Mouse (Mus musculus) bone marrow, adult 2 months (tissue): ENCODE data around the gene Xpnpep2.

Source experiments
- CTCF ChIP-seq: fragments of 200-500 bp; IDR thresholded peaks from 2 replicates; pipeline ENCODE4 v1.5.1; 2011; ENCODE audit warnings: low read length, control low read depth; ENCODE audit not compliant: control insufficient read depth, insufficient read depth
- POLR2A ChIP-seq: fragments of 200-500 bp; IDR thresholded peaks from 2 replicates; pipeline ENCODE4 v1.6.1; 2011; ENCODE audit warnings: low read depth, mild to moderate bottlenecking, control low read depth, low read length, borderline replicate concordance; ENCODE audit not compliant: control insufficient read depth

- TF ChIP-seq POLR2A (no peak), CTCF (no peak)
Measured at GRCm38 (mm10) chrX:48139368-48140285, 31.1 kb downstream of the Xpnpep2 start.
